Mouse (Mus musculus): Measurements from ENCODE around the gene Dock7. TPM values are rescaled to one million over a fixed set of nuclear protein-coding genes. Genes with fewer than 3 reads are reported as not detected.
"Not testable (repeated sequence)": the region's sequence is repeated elsewhere in the genome, so short reads cannot be mapped to it uniquely, and the experiment has no call there.

The Dock7 gene
- polyA plus RNA-seq, 1 experiment from 2014 or later: 95.6 TPM

DNA sequence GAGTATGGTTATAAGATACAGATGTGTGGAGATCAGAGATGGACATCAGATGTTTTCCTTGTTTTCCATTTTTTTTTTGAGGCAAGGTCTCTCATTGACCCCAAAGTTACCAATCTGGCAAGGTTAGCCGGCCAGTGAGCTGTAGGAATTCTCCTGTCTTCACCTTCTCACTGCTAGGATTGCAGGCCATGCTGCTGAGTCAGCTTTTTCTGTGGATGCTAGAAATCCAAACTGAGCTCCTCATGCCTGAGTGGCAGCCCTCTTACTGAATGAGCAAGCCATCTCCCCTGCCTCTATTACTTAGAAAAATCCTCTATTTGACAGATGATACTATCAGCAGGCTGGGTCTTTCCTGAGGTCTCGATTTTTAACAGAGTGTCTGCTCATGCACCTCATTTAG lies 142.0 kb downstream of the Dock7 start:
- H3K36me3 ChIP-seq: peaks cover 49% of the 10 kb centered on the region
- no peaks in the 10 kb centered on the region for H3K27me3 ChIP-seq
- H3K9ac ChIP-seq (replicated peaks): no peak overlapping the region
- no peak for ATAC-seq
- H3K9me3 ChIP-seq: no peaks in the 10 kb centered on the region
- WGBS: 95% methylated on average over 2 of the region's 2 CpGs
- H3K4me1 ChIP-seq (replicated peaks): no peaks in the 10 kb centered on the region
- no peak overlapping the region for H3K4me3 ChIP-seq (replicated peaks)
- H3K27ac ChIP-seq: no peak overlapping the region
- H3K4me2 ChIP-seq (replicated peaks): no peak overlapping the region

DNA sequence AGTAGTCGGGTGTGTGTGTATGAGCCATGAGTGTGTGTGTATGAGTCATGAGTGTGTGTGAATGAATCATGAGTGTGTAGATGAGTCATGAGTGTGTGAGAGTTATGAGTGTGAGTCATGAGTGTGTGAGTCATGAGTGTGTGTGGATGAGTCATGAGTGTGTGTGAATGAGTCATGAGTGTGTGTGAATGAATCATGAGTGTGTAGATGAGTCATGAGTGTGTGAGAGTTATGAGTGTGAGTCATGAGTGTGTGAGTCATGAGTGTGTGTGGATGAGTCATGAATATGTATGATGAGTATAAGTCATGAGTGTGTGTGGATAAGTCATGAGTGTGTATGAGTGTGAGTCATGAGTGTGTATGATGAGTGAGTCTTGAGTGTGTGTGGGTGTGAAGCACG lies 142.4 kb downstream of the Dock7 start:
- not testable (repeated sequence) for H3K4me2 ChIP-seq (replicated peaks); H3K4me3 ChIP-seq (replicated peaks); H3K9ac ChIP-seq (replicated peaks); ATAC-seq; H3K9me3 ChIP-seq; H3K27ac ChIP-seq; H3K27me3 ChIP-seq; H3K4me1 ChIP-seq (replicated peaks)
- H3K36me3 ChIP-seq: peaks cover 48% of the 10 kb centered on the region
- 92% methylated on average over 2 of the region's 2 CpGs for whole genome bisulfite sequencing

DNA sequence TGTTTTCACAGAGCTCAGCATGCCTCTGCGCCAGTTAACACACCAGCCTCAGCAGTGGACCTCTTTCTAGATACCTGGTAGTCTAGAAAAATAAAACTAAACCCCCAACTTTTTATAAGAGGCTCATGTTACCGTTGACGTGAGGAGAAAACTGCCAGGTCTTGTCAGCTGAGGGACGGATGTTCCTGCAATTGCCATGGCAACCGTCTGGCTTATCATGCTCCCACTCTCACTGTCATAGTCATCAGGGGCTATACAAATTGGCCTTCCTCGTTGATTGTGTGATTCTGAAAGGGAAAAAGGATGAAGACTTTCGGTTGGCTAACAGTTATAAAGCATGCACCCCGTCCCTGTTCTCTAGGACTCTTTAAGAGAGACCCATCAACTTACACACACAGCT lies 145.0 kb downstream of the Dock7 start:
- ATAC-seq: no peak
- WGBS: 53% methylated on average over 8 of the region's 8 CpGs
- no peaks in the 10 kb centered on the region for H3K4me1 ChIP-seq (replicated peaks)
- no peak overlapping the region for H3K27ac ChIP-seq
- no peak overlapping the region for H3K4me2 ChIP-seq (replicated peaks)
- H3K9me3 ChIP-seq: no peaks in the 10 kb centered on the region
- H3K27me3 ChIP-seq: no peaks in the 10 kb centered on the region
- no peak overlapping the region for H3K4me3 ChIP-seq (replicated peaks)
- no peak overlapping the region for H3K9ac ChIP-seq (replicated peaks)
- peaks cover 64% of the 10 kb centered on the region for H3K36me3 ChIP-seq

DNA sequence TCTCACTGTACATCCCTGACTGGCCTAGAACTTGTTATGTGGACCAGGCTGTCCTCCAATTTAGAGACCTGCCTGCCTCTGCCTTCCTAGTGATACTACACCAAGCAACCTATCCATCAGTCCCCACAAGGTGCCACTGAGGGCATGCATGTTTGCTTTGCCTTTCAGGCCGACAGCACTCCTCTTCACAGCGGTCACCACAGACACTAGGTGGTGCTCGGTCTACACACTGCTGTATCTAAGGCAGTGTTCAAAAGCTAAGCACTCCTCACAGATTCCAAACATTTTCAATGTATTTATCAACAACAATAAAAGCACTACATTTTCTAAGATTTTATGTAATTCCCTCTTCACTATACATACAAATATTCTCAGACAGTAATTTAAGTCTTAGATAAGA lies 150.8 kb downstream of the Dock7 start:
- WGBS: 90% methylated on average over 3 of the region's 3 CpGs
- Histone ChIP-seq H3K36me3 (peaks cover 78% of the 10 kb centered on the region), H3K4me2 (replicated peaks) (no peak overlapping the region)

DNA sequence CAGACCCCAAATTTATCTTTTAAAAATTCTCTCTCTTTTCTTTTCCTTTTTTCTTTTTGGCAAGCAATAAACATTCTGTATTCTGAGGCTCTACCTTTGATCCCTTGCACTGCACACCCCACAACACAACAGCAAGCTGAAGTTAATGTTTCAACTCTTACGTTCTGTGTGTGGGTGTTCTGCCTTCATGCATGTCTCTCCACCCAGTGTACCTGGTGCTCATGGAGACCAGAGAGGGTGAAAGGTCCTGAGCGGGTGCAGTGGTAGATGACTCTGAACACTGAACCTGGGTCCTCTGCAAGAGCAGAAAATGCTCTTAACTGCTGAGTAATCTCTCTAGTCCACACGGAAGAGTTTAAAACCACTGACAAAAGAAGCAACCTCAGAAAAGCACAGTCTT lies 160.5 kb downstream of the Dock7 start:
- ATAC-seq: no peak

More for the DNA sequence above, 150.8 kb downstream of the Dock7 start:
- ATAC-seq: no peak
- H3K27ac ChIP-seq: no peak overlapping the region
- H3K9ac ChIP-seq (replicated peaks): no peak overlapping the region
- no peaks in the 10 kb centered on the region for H3K9me3 ChIP-seq
- no peak overlapping the region for H3K4me3 ChIP-seq (replicated peaks)
- H3K4me1 ChIP-seq (replicated peaks): no peaks in the 10 kb centered on the region
- no peaks in the 10 kb centered on the region for H3K27me3 ChIP-seq

DNA sequence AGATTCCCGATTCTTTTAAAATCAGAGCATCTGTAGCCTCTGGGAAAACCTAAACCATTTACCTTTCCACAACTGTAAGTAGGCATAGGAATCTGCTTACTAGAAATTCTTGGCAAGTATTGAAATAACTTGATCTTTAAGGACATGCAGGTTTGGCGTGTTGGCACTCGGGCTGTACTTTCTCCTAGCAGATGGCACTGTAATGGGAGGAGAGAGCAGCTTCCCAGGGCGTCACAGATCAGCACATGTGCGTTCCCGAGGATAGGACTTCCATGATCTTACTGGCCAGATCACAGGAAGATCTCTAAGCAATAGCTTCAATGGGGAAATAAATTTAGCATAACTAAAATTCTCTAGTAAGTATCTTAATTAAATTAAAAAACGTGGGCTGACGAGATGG lies 164.7 kb downstream of the Dock7 start:
- no peak for ATAC-seq
- Histone ChIP-seq H3K4me2 (replicated peaks) (no peak overlapping the region), H3K36me3 (peaks cover 60% of the 10 kb centered on the region), H3K9ac (replicated peaks) (no peak overlapping the region), H3K4me1 (replicated peaks) (no peaks in the 10 kb centered on the region), H3K27me3 (no peaks in the 10 kb centered on the region), H3K27ac (no peak overlapping the region), H3K9me3 (no peaks in the 10 kb centered on the region), H3K4me3 (replicated peaks) (no peak overlapping the region)
- WGBS: 96% methylated on average over 8 of the region's 8 CpGs

More for the DNA sequence above, 160.5 kb downstream of the Dock7 start:
- no peak overlapping the region for H3K9ac ChIP-seq (replicated peaks)
- 88% methylated on average over 3 of the region's 3 CpGs for WGBS
- H3K4me1 ChIP-seq (replicated peaks): no peaks in the 10 kb centered on the region
- H3K36me3 ChIP-seq: peaks cover 63% of the 10 kb centered on the region
- no peak overlapping the region for H3K4me3 ChIP-seq (replicated peaks)
- no peaks in the 10 kb centered on the region for H3K9me3 ChIP-seq
- no peak overlapping the region for H3K4me2 ChIP-seq (replicated peaks)
- no peak overlapping the region for H3K27ac ChIP-seq
- H3K27me3 ChIP-seq: no peaks in the 10 kb centered on the region

DNA sequence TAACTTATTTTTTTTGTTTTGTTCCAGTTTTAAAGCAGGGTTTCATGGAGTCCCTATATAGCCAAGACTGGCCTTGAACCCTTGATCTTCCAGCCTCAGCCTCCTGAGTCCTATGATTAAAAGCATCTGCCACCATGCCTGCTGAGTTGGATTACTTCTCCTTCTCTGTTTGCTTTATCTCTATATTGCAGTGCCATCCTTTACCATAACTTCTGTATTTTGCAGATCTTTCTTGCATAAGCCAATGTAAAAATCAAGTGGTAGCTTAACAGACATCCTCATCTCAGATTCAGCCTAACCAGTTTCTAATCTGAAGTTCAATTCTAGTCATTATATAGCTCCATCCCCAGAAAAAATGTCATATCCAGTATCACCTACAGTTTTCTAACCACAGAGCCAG lies 170.2 kb downstream of the Dock7 start:
- H3K9me3 ChIP-seq: no peaks in the 10 kb centered on the region
- H3K36me3 ChIP-seq: peaks cover 30% of the 10 kb centered on the region
- no peak overlapping the region for H3K9ac ChIP-seq (replicated peaks)
- H3K27ac ChIP-seq: no peak overlapping the region
- no peak overlapping the region for H3K4me2 ChIP-seq (replicated peaks)
- H3K27me3 ChIP-seq: no peaks in the 10 kb centered on the region
- no peak overlapping the region for H3K4me3 ChIP-seq (replicated peaks)
- H3K4me1 ChIP-seq (replicated peaks): no peaks in the 10 kb centered on the region
- no peak for ATAC-seq

DNA sequence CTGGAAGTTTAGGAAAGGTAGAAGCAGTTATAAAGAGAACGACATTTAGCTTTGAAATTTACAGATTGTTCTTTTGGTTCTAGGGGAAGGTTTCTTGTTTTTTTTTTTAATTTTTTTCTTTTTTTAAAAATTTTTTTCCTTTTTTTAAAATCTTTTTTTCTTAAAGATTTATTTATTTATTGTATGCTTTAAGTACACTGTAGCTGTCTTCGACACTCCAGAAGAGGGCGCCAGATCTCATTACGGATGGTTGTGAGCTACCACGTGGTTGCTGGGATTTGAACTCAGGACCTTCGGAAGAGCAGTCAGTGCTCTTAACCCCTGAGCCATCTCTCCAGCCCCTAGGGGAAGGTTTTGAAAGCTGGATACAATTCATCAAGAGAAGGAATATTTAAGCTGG lies 182.5 kb downstream of the Dock7 start:
- not testable (repeated sequence) for ATAC-seq; H3K27ac ChIP-seq; H3K27me3 ChIP-seq; H3K4me3 ChIP-seq (replicated peaks); H3K4me2 ChIP-seq (replicated peaks); H3K9me3 ChIP-seq; H3K9ac ChIP-seq (replicated peaks); H3K4me1 ChIP-seq (replicated peaks)
- peaks cover 62% of the 10 kb centered on the region for H3K36me3 ChIP-seq
- WGBS: 91% methylated on average over 6 of the region's 6 CpGs

DNA sequence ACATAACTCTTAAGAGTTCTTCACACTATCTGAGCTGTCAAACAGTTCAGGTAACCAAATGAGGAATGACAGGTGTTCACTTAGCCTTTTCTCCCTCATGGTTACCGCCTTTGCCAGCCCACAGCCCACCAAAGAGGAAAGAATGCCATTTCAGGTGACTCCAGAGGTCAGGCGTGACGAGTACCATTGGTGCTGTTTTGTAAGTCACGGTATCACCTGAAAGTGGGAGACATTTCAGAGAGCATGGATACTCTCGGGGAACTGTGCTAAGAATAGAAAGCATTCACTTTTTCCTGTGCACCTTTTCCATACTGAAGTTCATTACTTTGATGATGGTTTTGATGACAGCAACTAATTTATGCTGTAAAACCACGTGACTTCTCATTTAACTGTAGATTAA lies 184.7 kb downstream of the Dock7 start:
- ATAC-seq: no peak
- Histone ChIP-seq H3K4me1 (replicated peaks) (no peaks in the 10 kb centered on the region), H3K9me3 (no peaks in the 10 kb centered on the region), H3K27me3 (no peaks in the 10 kb centered on the region), H3K36me3 (peaks cover 60% of the 10 kb centered on the region), H3K27ac (no peak overlapping the region), H3K9ac (replicated peaks) (no peak overlapping the region), H3K4me2 (replicated peaks) (no peak overlapping the region), H3K4me3 (replicated peaks) (no peak overlapping the region)
- WGBS: 88% methylated on average over 6 of the region's 6 CpGs

DNA sequence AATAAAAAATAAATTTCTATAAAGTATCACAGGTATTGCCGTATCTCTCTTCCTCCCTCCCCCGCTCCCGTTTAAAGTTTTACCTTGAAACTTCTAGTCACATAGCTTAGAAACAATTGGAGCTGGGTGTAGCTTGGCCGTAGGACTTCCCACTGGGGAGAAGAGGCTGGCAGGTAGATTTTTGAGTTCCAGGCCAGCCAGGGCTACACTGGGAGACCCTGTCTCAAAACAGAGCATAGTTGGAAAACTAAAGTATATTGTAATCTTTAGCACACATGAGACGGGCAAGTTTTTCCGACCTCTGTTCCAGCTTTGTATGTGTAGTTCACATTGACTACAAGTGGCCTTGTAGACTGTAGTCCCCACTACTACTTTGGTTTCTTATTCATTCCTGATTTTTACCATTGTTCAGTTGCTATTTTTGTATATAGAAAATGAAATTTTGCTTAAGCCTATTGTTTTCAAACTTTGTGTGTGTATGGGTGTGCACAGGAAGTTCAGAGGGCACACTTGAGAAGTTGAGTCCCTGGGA lies 195.4 kb downstream of the Dock7 start:
- no peak for ATAC-seq
- Histone ChIP-seq H3K4me2 (replicated peaks) (peak overlapping the region; percentile 89), H3K4me1 (replicated peaks) (peaks cover 24% of the 10 kb centered on the region), H3K9ac (replicated peaks) (peak overlapping the region; percentile 93), H3K27ac (no peak overlapping the region), H3K9me3 (no peaks in the 10 kb centered on the region), H3K4me3 (replicated peaks) (peak overlapping the region; percentile 90), H3K36me3 (0 out of 2 replicates have a peak, but pooled peaks cover 6% of the 10 kb centered on the region), H3K27me3 (no peaks in the 10 kb centered on the region)
- WGBS: 19% methylated on average over 6 of the region's 6 CpGs

DNA sequence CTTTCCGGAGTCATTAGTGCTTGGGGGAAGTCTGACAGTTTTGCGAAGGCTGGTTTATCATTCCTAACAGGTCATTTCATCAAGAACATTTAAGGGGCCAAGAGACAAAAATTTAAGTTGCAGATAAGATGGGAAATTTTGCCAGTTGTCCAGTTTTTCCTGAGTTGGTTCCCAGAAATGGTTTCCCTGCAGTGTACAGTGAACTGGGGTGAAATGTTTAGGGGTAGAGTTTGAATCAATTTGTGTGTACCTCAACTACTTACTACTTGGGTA lies 195.9 kb downstream of the Dock7 start:
- Histone ChIP-seq H3K27me3 (no peaks in the 10 kb centered on the region), H3K9me3 (no peaks in the 10 kb centered on the region), H3K9ac (replicated peaks) (peak overlapping the region; percentile 93), H3K4me1 (replicated peaks) (peaks cover 24% of the 10 kb centered on the region), H3K4me2 (replicated peaks) (peak overlapping the region; percentile 89), H3K4me3 (replicated peaks) (peak overlapping the region; percentile 90), H3K36me3 (0 out of 2 replicates have a peak, but pooled peaks cover 3% of the 10 kb centered on the region), H3K27ac (no peak overlapping the region)
- no peak for ATAC-seq
- 0% methylated on average over 2 of the region's 2 CpGs for WGBS

DNA sequence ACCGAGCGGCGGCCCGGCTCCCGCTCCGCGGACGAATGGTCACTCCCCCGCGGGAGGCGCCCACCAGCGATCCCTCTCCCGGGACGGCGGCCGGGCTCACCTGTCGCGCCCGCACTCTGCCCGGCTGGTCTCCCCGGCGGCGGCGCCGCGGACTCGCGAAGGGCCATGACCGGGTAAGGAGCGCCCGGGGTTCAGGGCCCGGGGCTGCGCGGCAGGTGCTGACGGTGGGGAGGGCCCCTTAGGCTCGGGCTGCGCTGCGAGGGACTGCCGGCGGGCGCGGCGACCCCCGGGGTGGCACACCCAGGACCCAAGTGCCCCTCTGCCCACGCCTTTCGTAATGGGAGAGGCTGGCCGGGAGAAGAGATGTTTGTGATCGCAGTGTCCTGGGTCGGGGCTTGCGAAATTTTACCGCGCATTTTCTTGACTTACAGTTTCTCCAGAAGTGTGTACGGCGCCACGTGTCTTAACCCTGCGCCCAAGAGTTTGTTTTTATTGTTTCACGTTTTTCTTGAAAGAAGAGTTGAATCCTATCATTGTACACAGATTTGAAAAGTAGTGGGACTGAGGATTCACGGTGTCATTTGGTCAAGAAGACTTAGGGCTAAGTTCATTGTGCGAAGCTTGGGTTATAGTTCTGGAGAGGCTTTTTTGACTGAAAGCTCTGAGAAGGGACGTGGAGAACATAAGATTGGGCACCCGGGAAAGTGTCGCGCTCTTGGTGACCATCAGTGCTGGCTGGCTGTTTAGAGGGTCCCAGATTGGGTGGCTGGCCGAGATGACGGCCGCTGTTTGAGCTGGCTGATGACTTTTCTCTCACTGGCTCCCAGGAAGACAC lies 196.4 kb downstream of the Dock7 start:
- ATAC-seq: peak; percentile 43
- 1% methylated on average over 61 of the region's 66 CpGs for WGBS

More for the DNA sequence above, 196.4 kb downstream of the Dock7 start:
- Histone ChIP-seq H3K4me1 (replicated peaks) (peaks cover 24% of the 10 kb centered on the region), H3K36me3 (0 out of 2 replicates have a peak, but pooled peaks cover 3% of the 10 kb centered on the region), H3K9me3 (no peaks in the 10 kb centered on the region), H3K27me3 (no peaks in the 10 kb centered on the region), H3K27ac (peak overlapping the region; percentile 98), H3K4me2 (replicated peaks) (peak overlapping the region; percentile 89), H3K4me3 (replicated peaks) (peak overlapping the region; percentile 90), H3K9ac (replicated peaks) (peak overlapping the region; percentile 93)

Data from midbrain, embryonic 13.5 days (tissue).